Mouse (Mus musculus) embryonic facial prominence, embryonic 11.5 days (tissue): ENCODE measurements around the gene Sox8. TPM values are rescaled to one million over a fixed set of nuclear protein-coding genes. Genes with fewer than 3 reads are reported as not detected.

Experiments
- ATAC-seq: fragments of 200-750 bp; cut with Nextera tagmentation; replicated peaks from 2 replicates; pipeline ENCODE4 v1.8.0; 2017; ENCODE audit warnings: low read depth; ENCODE audit not compliant: insufficient number of reproducible peaks, low FRiP score, low TSS enrichment
- DNase-seq: peaks from one replicate; pipeline ENCODE4 v3.0.0-alpha.2; 2015; ENCODE audit warnings: low spot score
- H3K27ac ChIP-seq: fragments of 300-500 bp; sonication (generic); replicated peaks from 2 replicates; pipeline ENCODE4 v1.5.1; 2014; ENCODE audit warnings: mild to moderate bottlenecking, low read depth, low read length, control low read depth
- H3K27me3 ChIP-seq: fragments of 300-500 bp; sonication (generic); 2 replicates; pipeline ENCODE4 v1.6.1; 2014; ENCODE audit warnings: mild to moderate bottlenecking, low read length, moderate library complexity, mixed read lengths; ENCODE audit not compliant: control insufficient read depth, insufficient read depth
- H3K36me3 ChIP-seq: fragments of 300-500 bp; sonication (generic); replicated peaks from 2 replicates; pipeline ENCODE4 v1.6.1; 2014; ENCODE audit warnings: low read depth, mild to moderate bottlenecking, low read length, moderate library complexity, mixed read lengths; ENCODE audit not compliant: control insufficient read depth, insufficient read depth
- H3K4me1 ChIP-seq: fragments of 300-500 bp; sonication (generic); 2 replicates; pipeline ENCODE4 v1.6.1; 2014; ENCODE audit warnings: low read length, mixed read lengths; ENCODE audit not compliant: control insufficient read depth, insufficient read depth
- H3K4me2 ChIP-seq: fragments of 300-500 bp; sonication (generic); 2 replicates; pipeline ENCODE4 v1.6.1; 2014; ENCODE audit warnings: low read depth, mild to moderate bottlenecking, control low read depth, low read length, moderate library complexity
- H3K4me3 ChIP-seq: fragments of 300-500 bp; sonication (generic); 2 replicates; pipeline ENCODE4 v1.5.1; 2014; ENCODE audit warnings: low read depth, low read length, control low read depth
- H3K9ac ChIP-seq: fragments of 300-500 bp; sonication (generic); replicated peaks from 2 replicates; pipeline ENCODE4 v1.6.1; 2014; ENCODE audit warnings: mild to moderate bottlenecking, control low read depth, low read length
- H3K9me3 ChIP-seq: fragments of 300-500 bp; sonication (generic); replicated peaks from 2 replicates; pipeline ENCODE4 v1.6.1; 2016; ENCODE audit warnings: mild to moderate bottlenecking, low read length, inconsistent platforms, mixed read lengths; ENCODE audit not compliant: control insufficient read depth
- WGBS: fragments of 180-500 bp; shearing (Covaris S2); extraction: QIAGEN DNeasy Blood & Tissue Kit; methylation state at CpG from one replicate; pipeline ENCODE4 v1.1.7; 2014; 5-methylcytosine and 5-hydroxymethylcytosine counted together
- polyA plus RNA-seq: library from polyadenylated mRNA; unstranded; fragments of >200 nt; fragmentation: Nextera tagmentation; extraction: Ambion mirVana; gene quantifications from 2 replicates; pipeline ENCODE4 v1.2.1, GENCODE M21; 2014

Sox8 gene
- polyA plus RNA-seq, 1 experiment from 2014 or later = 6.2 TPM

GRCm38 (mm10) chr17:25547026-25547425, 23.5 kb downstream of the Sox8 start:
- Histone ChIP-seq H3K4me3 (no peak overlapping the region), H3K4me2 (no peak overlapping the region), H3K27me3 (no peaks in the 10 kb centered on the region), H3K9ac (no peak overlapping the region), H3K9me3 (no peaks in the 10 kb centered on the region), H3K27ac (no peak overlapping the region), H3K4me1 (no peaks in the 10 kb centered on the region), H3K36me3 (no peaks in the 10 kb centered on the region)
- DNase-seq (no peak), ATAC-seq (no peak)
- 41% methylated on average over 3 of the region's 3 CpGs for WGBS

DNA sequence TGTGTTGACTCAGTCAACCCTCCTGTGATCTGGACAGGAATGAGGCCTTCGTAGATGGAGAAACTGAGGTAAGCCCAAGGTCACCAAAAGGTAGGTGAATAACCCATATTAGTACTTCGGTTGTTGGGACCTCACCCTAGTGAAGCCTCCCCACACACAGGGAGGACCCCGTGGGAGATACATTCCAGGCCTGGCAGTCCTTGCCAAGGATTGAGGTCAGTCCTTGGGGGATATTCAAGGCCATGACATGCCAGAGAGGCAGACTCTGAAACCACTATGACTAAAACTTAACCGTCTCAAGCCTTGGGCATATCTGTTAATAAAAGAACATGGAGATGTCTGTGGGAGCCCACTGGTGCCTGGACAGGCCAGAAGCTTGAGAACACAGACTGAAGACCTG, 28.7 kb downstream of the Sox8 start:
- Histone ChIP-seq H3K27me3 (no peaks in the 10 kb centered on the region), H3K4me1 (no peaks in the 10 kb centered on the region), H3K27ac (no peak overlapping the region), H3K4me2 (no peak overlapping the region), H3K4me3 (no peak overlapping the region), H3K9ac (no peak overlapping the region), H3K9me3 (no peaks in the 10 kb centered on the region), H3K36me3 (no peaks in the 10 kb centered on the region)
- 93% methylated on average over 4 of the region's 4 CpGs for whole genome bisulfite sequencing
- DNase-seq (no peak), ATAC-seq (no peak)

DNA sequence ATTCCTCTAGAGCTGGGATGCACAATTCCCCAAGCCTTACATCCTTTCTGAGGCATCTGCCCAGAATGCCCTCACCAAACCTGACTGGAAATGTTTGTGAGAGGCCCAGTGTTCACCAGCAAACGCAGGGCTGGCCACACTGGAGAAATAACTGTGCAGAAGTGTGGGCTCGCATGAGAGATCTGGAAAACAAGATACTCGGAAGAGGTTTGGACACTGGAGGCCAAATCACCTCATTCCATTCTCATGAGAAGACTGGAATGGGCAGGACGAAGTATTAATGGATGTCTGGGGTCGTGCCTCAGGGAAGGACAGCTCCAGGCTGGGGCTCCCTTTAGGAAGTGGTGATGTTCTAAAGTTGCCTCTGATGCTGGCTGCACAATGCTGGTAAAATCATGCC, 29.8 kb downstream of the Sox8 start:
- Histone ChIP-seq H3K4me3 (no peak overlapping the region), H3K9me3 (no peaks in the 10 kb centered on the region), H3K4me1 (no peaks in the 10 kb centered on the region), H3K27ac (no peak overlapping the region), H3K36me3 (no peaks in the 10 kb centered on the region), H3K9ac (no peak overlapping the region), H3K27me3 (no peaks in the 10 kb centered on the region), H3K4me2 (no peak overlapping the region)
- 75% methylated on average over 5 of the region's 5 CpGs for WGBS
- no peak for ATAC-seq
- no peak for DNase-seq

DNA sequence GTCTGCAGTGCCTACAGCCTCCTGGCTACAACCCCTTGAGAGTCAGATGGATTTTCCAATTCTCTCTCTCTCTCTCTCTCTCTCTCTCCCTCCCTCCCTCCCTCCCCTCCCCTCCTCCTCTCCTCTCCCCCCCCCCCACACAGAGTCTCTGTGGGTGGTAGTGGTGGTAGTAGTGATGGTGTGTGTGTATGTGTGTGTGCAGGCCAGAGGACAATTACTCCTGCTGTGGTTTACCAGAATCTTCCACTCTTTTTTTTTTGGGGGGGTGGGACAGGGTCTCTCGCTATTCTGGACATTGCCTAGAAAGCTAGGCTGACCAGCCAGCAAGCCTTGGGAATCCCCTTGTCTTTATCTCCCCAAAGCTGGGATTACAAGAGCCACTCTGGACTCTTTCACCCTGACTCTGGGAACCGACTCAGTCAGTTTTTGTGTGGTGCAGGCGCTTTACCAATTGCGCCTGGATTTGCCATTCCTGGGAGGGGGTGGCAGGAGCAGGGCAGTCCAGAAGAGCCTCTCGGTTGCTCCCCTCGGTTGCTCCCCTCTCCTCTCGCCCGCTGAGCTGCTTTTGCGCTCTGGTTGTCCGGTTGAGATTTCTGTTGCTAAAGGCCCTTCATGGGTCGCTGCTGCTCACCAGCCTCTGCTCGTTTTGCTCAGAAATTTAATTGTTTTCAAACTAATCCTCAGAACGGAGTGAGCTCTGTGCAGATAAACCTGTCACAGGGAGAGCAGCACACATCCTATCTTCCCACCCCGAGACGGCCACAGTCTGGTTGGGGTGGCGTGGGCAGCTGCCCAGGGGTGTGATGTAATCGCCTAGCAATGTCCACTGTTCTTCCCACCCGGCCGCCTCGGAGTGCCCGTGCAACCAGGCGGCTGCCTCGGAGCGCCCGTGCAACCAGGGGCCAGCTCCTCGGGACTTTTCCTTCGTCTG, 31.3 kb downstream of the Sox8 start:
- 43% methylated on average over 27 of the region's 27 CpGs for WGBS
- Histone ChIP-seq H3K36me3 (no peaks in the 10 kb centered on the region), H3K9me3 (no peaks in the 10 kb centered on the region), H3K4me2 (no peak overlapping the region), H3K4me3 (no peak overlapping the region), H3K27me3 (no peaks in the 10 kb centered on the region), H3K4me1 (no peaks in the 10 kb centered on the region), H3K9ac (no peak overlapping the region), H3K27ac (no peak overlapping the region)
- DNase-seq (no peak), ATAC-seq (no peak)

DNA sequence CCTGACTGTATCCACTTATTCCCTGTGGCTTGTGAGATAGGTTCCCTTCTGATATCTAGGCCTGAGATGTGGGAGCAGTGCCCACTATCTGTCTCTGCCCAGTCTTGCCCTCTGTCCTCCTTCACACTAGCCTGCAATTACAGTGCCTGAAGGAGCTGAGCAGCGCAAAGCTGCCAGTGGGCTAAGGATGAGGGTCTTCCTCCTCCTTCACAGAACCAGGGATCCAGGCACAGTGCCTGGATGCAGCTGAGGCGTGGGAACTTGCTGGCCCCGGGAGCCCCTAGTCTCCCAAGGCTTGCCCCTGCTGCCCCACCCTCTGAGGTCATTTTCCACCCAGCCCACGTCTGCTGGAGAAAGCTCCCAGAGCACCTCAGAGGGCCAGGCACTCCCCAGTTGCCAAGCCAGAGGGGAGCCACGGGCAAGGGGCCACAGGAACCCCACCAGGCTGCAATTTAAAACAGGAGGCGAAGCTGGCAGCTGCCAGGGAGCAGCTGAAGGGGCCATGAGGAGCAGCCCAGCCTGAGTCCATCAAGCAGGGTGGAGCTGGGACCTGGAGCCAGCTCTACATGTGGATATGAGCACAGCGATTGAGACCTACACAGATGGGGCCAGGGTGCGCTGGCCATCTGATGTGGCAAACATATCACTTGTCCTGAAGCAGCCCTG, 40.0 kb downstream of the Sox8 start:
- 65% methylated on average over 8 of the region's 8 CpGs for WGBS
- no peak overlapping the region for H3K4me2 ChIP-seq
- H3K27me3 ChIP-seq = no peaks in the 10 kb centered on the region
- DNase-seq = no peak
- H3K4me3 ChIP-seq = no peak overlapping the region
- no peak overlapping the region for H3K27ac ChIP-seq
- H3K9me3 ChIP-seq = no peaks in the 10 kb centered on the region
- H3K36me3 ChIP-seq = no peaks in the 10 kb centered on the region
- ATAC-seq = no peak
- H3K9ac ChIP-seq = no peak overlapping the region
- H3K4me1 ChIP-seq = no peaks in the 10 kb centered on the region

GRCm38 (mm10) chr17:25522080-25522479, 48.4 kb downstream of the Sox8 start:
- DNase-seq (peak; percentile 60), ATAC-seq (no peak)
- Histone ChIP-seq H3K4me1 (peaks cover 2% of the 10 kb centered on the region; the same call in 1 of the 2 replicates), H3K27ac (no peak overlapping the region), H3K9ac (no peak overlapping the region), H3K4me2 (no peak overlapping the region; the same call in 1 of the 2 replicates), H3K9me3 (no peaks in the 10 kb centered on the region), H3K36me3 (no peaks in the 10 kb centered on the region), H3K27me3 (no peaks in the 10 kb centered on the region), H3K4me3 (no peak overlapping the region)
- WGBS = 58% methylated on average over 12 of the region's 12 CpGs

GRCm38 (mm10) chr17:25520492-25520891, 50.0 kb downstream of the Sox8 start:
- Histone ChIP-seq H3K4me1 (peaks cover 2% of the 10 kb centered on the region; the same call in 1 of the 2 replicates), H3K9me3 (no peaks in the 10 kb centered on the region), H3K9ac (peak overlapping the region; percentile 9; the same call in 1 of the 2 replicates), H3K27me3 (no peaks in the 10 kb centered on the region), H3K4me2 (no peak overlapping the region), H3K36me3 (no peaks in the 10 kb centered on the region), H3K4me3 (no peak overlapping the region), H3K27ac (0 out of 2 replicates have a peak overlapping the region, but pooled peaks have one; percentile 32)
- 0 out of 2 replicates have a peak, but pooled peaks have one; percentile 42 for ATAC-seq
- 29% methylated on average over 9 of the region's 9 CpGs for WGBS
- peak; percentile 59 for DNase-seq

GRCm38 (mm10) chr17:25519511-25519910, 51.0 kb downstream of the Sox8 start:
- H3K27me3 ChIP-seq = no peaks in the 10 kb centered on the region
- no peak for DNase-seq
- no peaks in the 10 kb centered on the region for H3K36me3 ChIP-seq
- no peak overlapping the region for H3K4me2 ChIP-seq
- no peak overlapping the region for H3K27ac ChIP-seq
- no peak overlapping the region for H3K9ac ChIP-seq
- peaks cover 2% of the 10 kb centered on the region; the same call in 1 of the 2 replicates for H3K4me1 ChIP-seq
- H3K9me3 ChIP-seq = no peaks in the 10 kb centered on the region
- no peak overlapping the region for H3K4me3 ChIP-seq
- ATAC-seq = no peak
- WGBS = 76% methylated on average over 5 of the region's 5 CpGs
